In genomic region chr7:48881971-48882609, GRCm38 (mm10) we compare ENCODE assay signal across 7 mouse cellular contexts. TPM values are rescaled to one million over a fixed set of nuclear protein-coding genes. Genes with fewer than 3 reads are reported as not detected.
DNase-seq lines count a peak whose midpoint lies in the region; ATAC-seq and TF ChIP-seq lines count a peak whose summit lies in the region.

No protein-coding gene starts in this region.

- H3K79me2 ChIP-seq in CH12.LX (replicated peaks; ENCODE audit: control insufficient read depth, extremely low read depth, insufficient read depth, poor library complexity, severe bottlenecking), result no peaks in the 10 kb centered on the region; the same call in 1 of the 2 replicates

- no peak for TF ChIP-seq EP300 in CH12.LX (IDR thresholded peaks at IDR 0.05; ENCODE audit: low read length)

- H3K4me2 ChIP-seq in CH12.LX (ENCODE audit: insufficient read depth, low read depth, poor library complexity, severe bottlenecking), result peak overlapping the region; percentile 86
- peak overlapping the region; percentile 89 for H3K4me2 ChIP-seq in heart, embryonic 12.5 days
- H3K4me2 ChIP-seq in liver, embryonic 11.5 days, result peak overlapping the region; percentile 93

- H3K36me3 ChIP-seq in CH12.LX (replicated peaks in 1 of 2; ENCODE audit: control insufficient read depth in 1 of 2, insufficient read depth in 1 of 2, low read length in 1 of 2), result peaks cover 7 to 18% of the 10 kb centered on the region in 2 experiments
- H3K36me3 ChIP-seq in heart, embryonic 12.5 days, result peaks cover 14% of the 10 kb centered on the region
- H3K36me3 ChIP-seq in liver, embryonic 11.5 days (ENCODE audit: control insufficient read depth, insufficient read depth, low read length), result peaks cover 8% of the 10 kb centered on the region; the same call in 1 of the 2 replicates

- peaks cover 51% of the 10 kb centered on the region for H3K27me3 ChIP-seq in CH12.LX (replicated peaks)
- no peaks in the 10 kb centered on the region for H3K27me3 ChIP-seq in heart, embryonic 12.5 days (replicated peaks)
- H3K27me3 ChIP-seq in liver, embryonic 11.5 days (replicated peaks; ENCODE audit: control insufficient read depth, insufficient read depth, low read length), result peaks cover 3% of the 10 kb centered on the region; the same call in 1 of the 2 replicates

- peak overlapping the region; percentile 35 to 70 (median 62) for H3K4me3 ChIP-seq in CH12.LX (replicated peaks in 1 of 3; ENCODE audit: low read depth in 2 of 3, low read length in 2 of 3, poor library complexity in 1 of 3)
- peak overlapping the region; percentile 94 for H3K4me3 ChIP-seq in heart, embryonic 12.5 days
- peak overlapping the region; percentile 78 for H3K4me3 ChIP-seq in liver, embryonic 11.5 days (ENCODE audit: low read depth, low read length)

- H3K9ac ChIP-seq in CH12.LX (ENCODE audit: insufficient read depth, low read depth), result peak overlapping the region; percentile 51; the same call in 1 of the 2 replicates
- H3K9ac ChIP-seq in heart, embryonic 12.5 days, result peak overlapping the region; percentile 72
- peak overlapping the region; percentile 79 for H3K9ac ChIP-seq in liver, embryonic 11.5 days (ENCODE audit: low read depth, low read length)

- in situ Hi-C loops in CH12.LX (cut with MboI; ENCODE audit: low pct_ligation_motif_present, low pct_unique_long_range_greater_than_20kb, low sequenced_read_pairs), result no loop called here

- TF ChIP-seq POLR2A in CH12.LX (IDR thresholded peaks at IDR 0.05; ENCODE audit: low read depth, low read length), result no peak

- 2% methylated on average over 28 of the region's 28 CpGs for WGBS in heart, embryonic 12.5 days
- under 1% methylated on average over 28 of the region's 28 CpGs for WGBS in liver, embryonic 11.5 days

- no peak for ATAC-seq in heart, embryonic 12.5 days (ENCODE audit: insufficient number of reproducible peaks, low FRiP score)
- ATAC-seq in liver, embryonic 11.5 days (replicated peaks; ENCODE audit: low FRiP score), result no peak
- peak; percentile 60 for ATAC-seq in monocyte, adult 5-6 weeks (replicated peaks; ENCODE audit: insufficient number of reproducible peaks, low FRiP score, low TSS enrichment, poor library complexity, severe bottlenecking)

- no peak for TF ChIP-seq CTCF in CH12.LX (conservative IDR thresholded peaks at IDR 0.05 in 1 of 2, IDR thresholded peaks at IDR 0.05 in 1 of 2; ENCODE audit: low read depth in 2 of 2, low read length in 2 of 2)

- dilution Hi-C loops in CH12.LX (cut with MboI; ENCODE audit: extremely low pct_ligation_motif_present, extremely low pct_unique_long_range_greater_than_20kb, low sequenced_read_pairs), result no loop called here

- H3K27ac ChIP-seq in CH12.LX (ENCODE audit: insufficient read depth, low read depth), result no peak overlapping the region
- no peak overlapping the region for H3K27ac ChIP-seq in heart, embryonic 12.5 days (ENCODE audit: poor library complexity, severe bottlenecking)
- H3K27ac ChIP-seq in liver, embryonic 11.5 days (ENCODE audit: low read depth, low read length), result peak overlapping the region; percentile 61

- H3K4me1 ChIP-seq in CH12.LX (ENCODE audit: control insufficient read depth in 1 of 2, insufficient read depth in 2 of 2), result peaks cover 4 to 13% of the 10 kb centered on the region in 2 experiments; a peak in 3 of 4 replicates
- peaks cover 16% of the 10 kb centered on the region for H3K4me1 ChIP-seq in heart, embryonic 12.5 days (replicated peaks)
- H3K4me1 ChIP-seq in liver, embryonic 11.5 days (replicated peaks; ENCODE audit: control insufficient read depth, insufficient read depth, low read length), result peaks cover 19% of the 10 kb centered on the region

- H3K9me3 ChIP-seq in CH12.LX (replicated peaks; ENCODE audit: low read length), result no peaks in the 10 kb centered on the region
- no peaks in the 10 kb centered on the region for H3K9me3 ChIP-seq in heart, embryonic 12.5 days (replicated peaks)
- no peaks in the 10 kb centered on the region for H3K9me3 ChIP-seq in liver, embryonic 11.5 days (ENCODE audit: control insufficient read depth, low read length)

- no peak for DNase-seq in CH12.LX (ENCODE audit: extremely low read depth)
- peak; percentile 50 for DNase-seq in ZHBTc4 (ENCODE audit: low read depth, low spot score)
- DNase-seq in liver, embryonic 11.5 days (ENCODE audit: low spot score), result peak; percentile 56
- DNase-seq in frontal cortex, adult 2 months (ENCODE audit: extremely low spot score in 1 of 2, low spot score in 1 of 2), result no peak
- DNase-seq in adrenal gland, postnatal 4 days (ENCODE audit: low spot score in 2 of 2), result no peak

- TF ChIP-seq RAD21 in CH12.LX (IDR thresholded peaks at IDR 0.05; ENCODE audit: low read depth, low read length), result no peak

TF ChIP-seq in CH12.LX, 34 proteins besides CTCF, POLR2A, EP300 and RAD21:
- TF ChIP-seq ZKSCAN1 (IDR thresholded peaks at IDR 0.05; ENCODE audit: borderline replicate concordance, low read depth, low read length) (no peak), MAFK (IDR thresholded peaks at IDR 0.05; ENCODE audit: insufficient replicate concordance, low read length) (no peak), KAT2A (IDR thresholded peaks at IDR 0.05; ENCODE audit: insufficient replicate concordance, low read length) (no peak), UBTF (IDR thresholded peaks at IDR 0.05; ENCODE audit: low read depth, low read length) (no peak), MAZ (IDR thresholded peaks at IDR 0.05; ENCODE audit: low read depth, low read length) (no peak), MAX (IDR thresholded peaks at IDR 0.05; ENCODE audit: low read length) (no peak), PAX5 (IDR thresholded peaks at IDR 0.05; ENCODE audit: low read length) (no peak), ZNF384 (IDR thresholded peaks at IDR 0.05; ENCODE audit: low read depth, low read length) (no peak), ZC3H11A (IDR thresholded peaks at IDR 0.05; ENCODE audit: low read depth, low read length) (no peak), SIN3A (IDR thresholded peaks at IDR 0.05; ENCODE audit: low read length) (no peak), TBP (conservative IDR thresholded peaks at IDR 0.05; ENCODE audit: low read depth, low read length) (no peak), RCOR1 (conservative IDR thresholded peaks at IDR 0.05; ENCODE audit: low read depth, low read length) (no peak), MEF2A (IDR thresholded peaks at IDR 0.05; ENCODE audit: borderline replicate concordance, low read depth, low read length) (no peak), MYC (IDR thresholded peaks at IDR 0.05; ENCODE audit: low read depth, low read length) (no peak), POLR2AphosphoS2 (IDR thresholded peaks at IDR 0.05; ENCODE audit: low read depth, low read length) (no peak), E2F4 (IDR thresholded peaks at IDR 0.05; ENCODE audit: insufficient replicate concordance, low read depth, low read length) (no peak), MXI1 (IDR thresholded peaks at IDR 0.05; ENCODE audit: low read depth, low read length) (no peak), ETS1 (conservative IDR thresholded peaks at IDR 0.05; ENCODE audit: low read depth, low read length) (no peak), ELF1 (IDR thresholded peaks at IDR 0.05; ENCODE audit: low read depth, low read length) (no peak), BHLHE40 (IDR thresholded peaks at IDR 0.05; ENCODE audit: low read depth, low read length) (no peak)

RNA-seq across cellular contexts. Expression of gene E2f8, which starts 0.7 kb away (rescaled TPM):
- total RNA-seq in CH12.LX (2012; rRNA removed), result 3.8 and 5.3 TPM in 2 replicates
- total RNA-seq in CH12.LX (2014; rRNA removed), result 2.4 and 2.6 TPM in 2 replicates
- polyA plus RNA-seq in CH12.LX (2012; ENCODE audit: insufficient read length, low read depth), result 14.1 and 17.1 TPM in 2 replicates
- 23.0 and 24.3 TPM in 2 replicates for polyA plus RNA-seq in heart, embryonic 12.5 days (2016; fragmentation: Nextera tagmentation; extraction: Ambion mirVana)
- 37.2 and 37.8 TPM in 2 replicates for polyA plus RNA-seq in liver, embryonic 11.5 days (2014; fragmentation: Nextera tagmentation; extraction: Ambion mirVana)
- total RNA-seq in monocyte, adult 5-6 weeks (2017), result 1.5 to 5.0 TPM (median 4.3 TPM) in 3 replicates
- polyA plus RNA-seq in frontal cortex, adult 2 months (2012; rRNA removed), result 0.52 and 0.71 TPM in 2 replicates
- total RNA-seq in adrenal gland, postnatal 4 days (2021), result 10 to 100 TPM; 15.5 to 18.8 TPM

RNA-seq across cellular contexts. Expression of gene Nav2, which starts 26.4 kb away (rescaled TPM):
- total RNA-seq in CH12.LX (2012; rRNA removed), result under 0.01 TPM in 1 of 2 replicates, not detected in the other
- total RNA-seq in CH12.LX (2014; rRNA removed), result not detected in 2 replicates
- 0.16 TPM in 1 of 2 replicates, not detected in the other for polyA plus RNA-seq in CH12.LX (2012; ENCODE audit: insufficient read length, low read depth)
- 28.1 and 34.6 TPM in 2 replicates for polyA plus RNA-seq in heart, embryonic 12.5 days (2016; fragmentation: Nextera tagmentation; extraction: Ambion mirVana)
- polyA plus RNA-seq in liver, embryonic 11.5 days (2014; fragmentation: Nextera tagmentation; extraction: Ambion mirVana), result 6.2 TPM in 2 replicates
- total RNA-seq in monocyte, adult 5-6 weeks (2017), result 1.5 to 2.0 TPM (median 1.9 TPM) in 3 replicates
- 48.9 and 49.2 TPM in 2 replicates for polyA plus RNA-seq in frontal cortex, adult 2 months (2012; rRNA removed)
- total RNA-seq in adrenal gland, postnatal 4 days (2021), result 10 to 100 TPM; 26.8 to 35.3 TPM

RNA-seq across cellular contexts. Expression of gene Csrp3, which starts 34.3 kb away (rescaled TPM):
- total RNA-seq in CH12.LX (2012; rRNA removed) (1.4 and 1.7 TPM in 2 replicates), CH12.LX (2014; rRNA removed) (2.3 and 2.5 TPM in 2 replicates)
- polyA plus RNA-seq in CH12.LX (2012; ENCODE audit: insufficient read length, low read depth), result 0.29 TPM in 1 of 2 replicates, not detected in the other
- polyA plus RNA-seq in heart, embryonic 12.5 days (2016; fragmentation: Nextera tagmentation; extraction: Ambion mirVana), result 1,088 and 1,135 TPM in 2 replicates
- 5.1 and 14.4 TPM in 2 replicates for polyA plus RNA-seq in liver, embryonic 11.5 days (2014; fragmentation: Nextera tagmentation; extraction: Ambion mirVana)
- 0.57 to 6.0 TPM (median 1.6 TPM) in 3 replicates for total RNA-seq in monocyte, adult 5-6 weeks (2017)
- polyA plus RNA-seq in frontal cortex, adult 2 months (2012; rRNA removed), result 0.17 TPM in 1 of 2 replicates, not detected in the other
- total RNA-seq in adrenal gland, postnatal 4 days (2021), result 10 to 100 TPM in 1 of 2 experiments, 1 to 10 TPM in 1; 1.7 to 17.0 TPM

Comparison
In these comparisons a context has a peak if more than half of its experiments do, and no peak if none do; other contexts are left out.
1. DNase-seq: peak in ZHBTc4 (single experiment) and liver, embryonic 11.5 days (single experiment); none in CH12.LX (single experiment), frontal cortex, adult 2 months (0 of 2) and adrenal gland, postnatal 4 days (0 of 2).
2. RNA of gene Csrp3, which starts 34.3 kb away (polyA plus RNA-seq): 1,088 to 1,135 TPM in heart, embryonic 12.5 days; 5.1 to 14.4 TPM in liver, embryonic 11.5 days, 0.29 TPM in CH12.LX and 0.17 TPM in frontal cortex, adult 2 months; every median in the first group is over 10 times any median in the second.
3. Peak in every context shown above with its lines, with median percentiles within 50 percentile points of each other: H3K4me2 ChIP-seq, H3K4me3 ChIP-seq and H3K9ac ChIP-seq.